Mouse (Mus musculus) hindlimb bud, embryonic 11.5 days (tissue): ENCODE measurements around the gene Shisa6.
"Not testable (repeated sequence)": the region's sequence is repeated elsewhere in the genome, so short reads cannot be mapped to it uniquely, and the experiment has no call there.

Experiments used
- DNase-seq: peaks from one replicate; pipeline ENCODE4 v3.0.0-alpha.2; 2012; ENCODE audit warnings: low read depth, low spot score; ENCODE audit errors: extremely low spot score

Gene Shisa6

GRCm38 (mm10) chr11:66487765-66488164, 38.0 kb downstream of the Shisa6 start:
- no peak for DNase-seq

GRCm38 (mm10) chr11:66482501-66482900, 43.3 kb downstream of the Shisa6 start:
- no peak for DNase-seq

GRCm38 (mm10) chr11:66442631-66443030, 83.1 kb downstream of the Shisa6 start:
- no peak for DNase-seq

- DNase-seq, result no peak
These were observed 99.6 kb downstream of the Shisa6 start for GRCm38 (mm10) chr11:66426129-66426528.

GRCm38 (mm10) chr11:66418216-66418615, 107.5 kb downstream of the Shisa6 start:
- no peak for DNase-seq

- DNase-seq, result not testable (repeated sequence)
These were observed 117.0 kb downstream of the Shisa6 start for GRCm38 (mm10) chr11:66408721-66409120.

GRCm38 (mm10) chr11:66400036-66400435, 125.7 kb downstream of the Shisa6 start:
- no peak for DNase-seq

- DNase-seq, result no peak
These were observed 138.2 kb downstream of the Shisa6 start for GRCm38 (mm10) chr11:66387561-66387960.

GRCm38 (mm10) chr11:66371796-66372195, 154.0 kb downstream of the Shisa6 start:
- no peak for DNase-seq

GRCm38 (mm10) chr11:66369764-66370163, 156.0 kb downstream of the Shisa6 start:
- no peak for DNase-seq

GRCm38 (mm10) chr11:66366809-66367685, 158.7 kb downstream of the Shisa6 start:
- DNase-seq, result no peak

GRCm38 (mm10) chr11:66359811-66360210, 166.0 kb downstream of the Shisa6 start:
- no peak for DNase-seq

GRCm38 (mm10) chr11:66344822-66345221, 180.9 kb downstream of the Shisa6 start:
- no peak for DNase-seq

- DNase-seq, result no peak
These were observed 189.5 kb downstream of the Shisa6 start for GRCm38 (mm10) chr11:66336313-66336712.

- DNase-seq, result no peak
These were observed 213.0 kb downstream of the Shisa6 start for GRCm38 (mm10) chr11:66312764-66313163.

GRCm38 (mm10) chr11:66304396-66304795, 221.4 kb downstream of the Shisa6 start:
- DNase-seq, result no peak

- no peak for DNase-seq
These were observed 251.1 kb downstream of the Shisa6 start for GRCm38 (mm10) chr11:66274707-66275081.

- DNase-seq, result no peak
These were observed 251.7 kb downstream of the Shisa6 start for GRCm38 (mm10) chr11:66273904-66274706.

GRCm38 (mm10) chr11:66267029-66267428, 258.7 kb downstream of the Shisa6 start:
- DNase-seq, result no peak

GRCm38 (mm10) chr11:66265336-66265990, 260.3 kb downstream of the Shisa6 start:
- no peak for DNase-seq

- DNase-seq, result no peak
These were observed 265.6 kb downstream of the Shisa6 start for GRCm38 (mm10) chr11:66260205-66260604.
